Mouse (Mus musculus) limb, embryonic 15.5 days (tissue): Measurements from ENCODE around the gene Gm42715. TPM values are rescaled to one million over a fixed set of nuclear protein-coding genes. Genes with fewer than 3 reads are reported as not detected.
A peak's percentile ranks its signal among the peaks of the same experiment; 100 is the strongest.
"Not testable (repeated sequence)": the region's sequence is repeated elsewhere in the genome, so short reads cannot be mapped to it uniquely, and the experiment has no call there.

Experiments used
- ATAC-seq: fragments of 200-750 bp; cut with Nextera tagmentation; 2 replicates; pipeline ENCODE4 v1.8.0; 2017; ENCODE audit warnings: low read depth, moderate TSS enrichment; ENCODE audit not compliant: insufficient number of reproducible peaks, low FRiP score, low TSS enrichment
- H3K27ac ChIP-seq: fragments of 300-500 bp; sonication (generic); 2 replicates; pipeline ENCODE4 v1.5.1; 2015; ENCODE audit warnings: moderate library complexity, mild to moderate bottlenecking, inconsistent platforms
- H3K27me3 ChIP-seq: fragments of 300-500 bp; sonication (generic); 2 replicates; pipeline ENCODE4 v1.6.1; 2015; ENCODE audit warnings: inconsistent platforms
- H3K36me3 ChIP-seq: fragments of 300-500 bp; sonication (generic); 2 replicates; pipeline ENCODE4 v1.6.1; 2015; ENCODE audit warnings: inconsistent platforms
- H3K4me1 ChIP-seq: fragments of 300-500 bp; sonication (generic); 2 replicates; pipeline ENCODE4 v1.6.1; 2015; ENCODE audit warnings: inconsistent platforms
- H3K4me2 ChIP-seq: fragments of 300-500 bp; sonication (generic); 2 replicates; pipeline ENCODE4 v1.6.1; 2015; ENCODE audit warnings: mild to moderate bottlenecking, inconsistent platforms
- H3K4me3 ChIP-seq: fragments of 300-500 bp; sonication (generic); 2 replicates; pipeline ENCODE4 v1.5.1; 2015; ENCODE audit warnings: mild to moderate bottlenecking, inconsistent platforms
- H3K9ac ChIP-seq: fragments of 300-500 bp; sonication (generic); 2 replicates; pipeline ENCODE4 v1.6.1; 2015; ENCODE audit warnings: inconsistent platforms
- H3K9me3 ChIP-seq: fragments of 300-500 bp; sonication (generic); 2 replicates; pipeline ENCODE4 v1.6.1; 2016; ENCODE audit warnings: inconsistent platforms
- WGBS: fragments of 180-500 bp; shearing (Covaris S2); methylation state at CpG from one replicate; pipeline ENCODE4 v1.1.7; 2015; 5-methylcytosine and 5-hydroxymethylcytosine counted together
- polyA plus RNA-seq: library from polyadenylated mRNA; unstranded; fragments of >200 nt; fragmentation: Nextera tagmentation; extraction: Ambion mirVana; gene quantifications from 2 replicates; pipeline ENCODE4 v1.2.1, GENCODE M21; 2015

Gm42715 gene
- polyA plus RNA-seq, 1 experiment from 2014 or later, result 13.1 TPM

DNA sequence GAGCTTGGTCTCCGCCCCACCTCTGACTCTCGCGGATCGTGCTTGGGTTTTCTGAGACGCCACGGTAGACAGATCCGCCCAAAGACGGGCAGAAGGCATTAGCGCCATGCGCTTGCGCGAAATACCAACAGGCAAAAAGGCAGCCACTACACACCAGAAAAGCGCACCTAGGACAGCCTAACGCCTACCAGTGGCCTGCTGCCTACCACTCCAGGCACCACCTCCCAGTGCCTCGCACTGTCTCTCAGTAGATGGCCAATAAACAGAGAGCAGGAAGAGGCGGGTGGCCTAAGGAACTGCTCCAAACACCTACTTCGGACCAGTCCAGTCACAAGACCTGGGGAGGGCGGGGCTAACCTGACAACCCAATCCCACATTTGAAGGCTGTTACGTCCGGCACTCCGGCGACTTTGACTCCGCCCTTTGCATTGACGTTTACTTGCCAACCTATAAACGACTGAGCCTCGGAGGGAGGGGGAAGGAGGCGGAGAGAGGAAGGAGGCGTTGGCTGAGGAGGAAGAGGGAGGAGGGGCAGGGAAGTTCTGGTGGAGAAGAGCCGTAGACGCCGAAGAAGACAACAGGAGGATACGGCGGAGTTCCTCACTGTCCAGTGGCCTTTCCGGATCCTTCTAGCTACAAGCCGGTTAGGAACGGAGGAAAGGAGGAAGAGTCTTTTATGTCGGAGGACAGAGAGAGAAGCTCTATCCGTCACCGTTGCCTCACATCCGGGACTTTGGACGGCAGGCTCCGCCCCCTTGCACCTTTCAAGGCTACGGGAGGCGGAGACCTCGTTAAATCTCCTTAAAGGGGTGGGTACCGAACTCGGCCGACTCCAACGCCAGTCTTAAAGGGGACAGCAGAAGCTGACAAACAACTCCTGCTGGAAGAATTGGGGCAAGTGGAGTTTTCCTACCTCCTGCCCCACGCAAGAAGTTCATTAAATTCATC, 41.4 kb upstream of the Gm42715 start:
- WGBS, result under 1% methylated on average over 50 of the region's 50 CpGs
- H3K9ac ChIP-seq, result peak overlapping the region; percentile 92
- peak overlapping the region; percentile 99 for H3K4me3 ChIP-seq
- peaks cover 51% of the 10 kb centered on the region for H3K36me3 ChIP-seq
- H3K4me1 ChIP-seq, result peaks cover 27% of the 10 kb centered on the region
- no peaks in the 10 kb centered on the region for H3K27me3 ChIP-seq
- H3K27ac ChIP-seq, result peak overlapping the region; percentile 98
- ATAC-seq, result peak; percentile 93
- H3K4me2 ChIP-seq, result peak overlapping the region; percentile 80
- H3K9me3 ChIP-seq, result no peaks in the 10 kb centered on the region

DNA sequence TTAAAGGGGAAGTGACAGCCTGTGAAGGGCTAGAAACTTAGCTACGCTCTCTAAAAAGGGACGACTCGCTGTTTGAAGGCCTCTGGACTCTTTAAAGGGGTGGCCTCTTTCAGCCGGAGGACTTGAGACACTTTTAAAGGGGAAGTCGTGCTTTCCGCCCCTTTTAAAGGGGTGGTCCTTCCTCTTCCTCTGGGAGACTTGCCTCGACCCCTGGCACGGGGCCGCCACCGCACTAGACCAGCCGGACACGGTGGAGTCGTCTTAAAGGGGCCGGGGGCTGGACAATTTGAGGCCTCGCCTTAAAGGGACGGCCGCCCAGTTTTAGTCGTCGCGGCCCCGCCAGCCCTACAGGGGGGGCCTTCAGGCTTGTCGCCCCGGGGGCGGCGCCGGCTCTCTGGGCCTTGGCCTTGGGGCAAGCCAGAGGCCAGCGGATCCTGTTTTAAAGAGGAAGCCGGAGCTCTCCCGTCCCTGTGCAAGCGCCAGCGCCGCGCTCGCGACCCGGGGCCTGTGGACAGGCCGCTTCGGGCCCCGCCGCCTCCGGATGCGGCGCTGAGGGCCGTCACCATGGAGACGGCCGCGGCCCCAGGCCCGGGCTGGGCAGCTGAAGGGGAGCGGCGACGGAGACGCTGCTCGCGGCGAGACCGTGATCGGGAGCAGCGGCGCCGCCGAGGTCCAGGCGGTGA, 40.6 kb upstream of the Gm42715 start, which contains the start of gene Fbrs:
Gene Fbrs, plus strand, starts transcription at position 565 of the 683 bp plus-strand sequence.
- H3K27ac ChIP-seq, result peak within 1 kb of the TSS; percentile 98
- peak within 1 kb of the TSS; percentile 99 for H3K4me3 ChIP-seq
- peaks cover 51% of the 10 kb centered on the region for H3K36me3 ChIP-seq
- peak; percentile 78 for ATAC-seq
- H3K4me1 ChIP-seq, result peaks cover 24% of the 10 kb centered on the region
- H3K9me3 ChIP-seq, result no peaks in the 10 kb centered on the region
- H3K4me2 ChIP-seq, result peak within 1 kb of the TSS; percentile 80
- 0% methylated on average over 52 of the region's 62 CpGs for WGBS
- H3K9ac ChIP-seq, result peak within 1 kb of the TSS; percentile 92
- no peaks in the 10 kb centered on the region for H3K27me3 ChIP-seq

DNA sequence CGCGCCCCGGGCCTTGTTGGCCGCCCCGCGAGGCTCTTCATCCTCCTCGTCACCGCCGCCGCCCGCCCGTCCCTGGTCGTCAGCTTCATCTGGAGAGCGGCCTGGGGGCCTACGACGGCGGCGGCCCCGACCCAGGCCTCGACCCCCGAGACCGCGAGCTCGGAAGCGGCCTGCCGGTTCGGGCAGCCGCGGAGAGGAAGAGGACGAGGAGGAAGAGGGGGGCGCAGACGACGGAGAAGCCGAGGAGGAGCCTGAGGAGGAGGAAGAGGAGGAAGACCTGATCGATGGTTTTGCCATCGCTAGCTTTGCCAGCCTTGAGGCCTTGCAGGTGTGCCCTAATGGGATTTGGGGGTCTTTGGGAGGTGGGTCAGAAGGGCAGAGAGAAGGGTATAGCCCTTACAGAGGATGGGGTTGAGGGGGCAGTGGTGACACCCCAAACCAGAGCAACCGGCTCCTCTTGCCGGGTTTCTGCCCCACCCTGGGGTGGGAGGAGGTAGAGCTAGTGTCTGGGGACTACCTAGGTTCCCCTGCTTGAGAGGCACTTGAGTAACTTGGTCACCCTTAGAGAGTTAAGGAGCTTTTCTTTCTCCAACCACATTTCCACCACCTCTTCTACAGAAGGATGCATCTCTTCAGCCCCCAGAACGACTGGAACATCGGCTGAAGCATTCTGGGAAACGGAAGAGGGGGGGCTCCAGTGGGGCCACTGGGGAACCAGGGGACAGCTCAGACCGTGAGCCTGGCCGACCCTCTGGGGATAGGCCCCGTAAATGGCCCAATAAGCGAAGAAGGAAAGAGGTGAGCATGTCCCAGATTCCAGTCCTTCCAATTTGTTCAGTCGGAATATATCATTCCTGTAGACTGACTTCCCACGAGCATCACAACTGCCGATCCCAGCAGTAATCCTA, 39.8 kb upstream of the Gm42715 start:
- no peaks in the 10 kb centered on the region for H3K9me3 ChIP-seq
- peak overlapping the region; percentile 99 for H3K4me3 ChIP-seq
- ATAC-seq, result no peak
- 2% methylated on average over 44 of the region's 48 CpGs for WGBS
- H3K36me3 ChIP-seq, result peaks cover 52% of the 10 kb centered on the region
- H3K4me1 ChIP-seq, result peaks cover 24% of the 10 kb centered on the region
- no peaks in the 10 kb centered on the region for H3K27me3 ChIP-seq
- peak overlapping the region; percentile 92 for H3K9ac ChIP-seq
- H3K4me2 ChIP-seq, result peak overlapping the region; percentile 80
- peak overlapping the region; percentile 98 for H3K27ac ChIP-seq

DNA sequence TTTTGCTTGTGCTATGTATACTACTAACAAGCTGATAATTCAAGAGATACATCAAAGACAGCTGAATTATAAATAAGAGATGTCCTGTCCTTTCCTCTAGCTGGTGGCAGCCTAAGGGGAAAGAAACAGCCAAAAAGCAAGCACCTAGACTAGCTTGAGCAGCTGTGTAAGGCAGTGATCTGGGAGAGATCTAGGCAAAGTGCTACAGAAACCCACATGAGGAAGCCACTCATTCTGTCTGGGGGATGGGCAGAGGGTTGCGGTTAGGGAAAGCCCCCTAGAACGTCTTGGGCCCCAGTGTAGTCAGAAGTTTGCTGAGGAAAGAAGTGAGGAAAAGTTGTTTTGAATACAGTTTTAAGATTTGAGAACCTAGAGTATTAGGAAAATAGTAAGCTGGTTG, 39.1 kb upstream of the Gm42715 start:
- Histone ChIP-seq H3K4me3 (peak overlapping the region; percentile 99), H3K27ac (no peak overlapping the region), H3K9ac (0 out of 2 replicates have a peak overlapping the region, but pooled peaks have one; percentile 92), H3K9me3 (no peaks in the 10 kb centered on the region), H3K36me3 (peaks cover 52% of the 10 kb centered on the region), H3K4me1 (peaks cover 24% of the 10 kb centered on the region), H3K27me3 (no peaks in the 10 kb centered on the region), H3K4me2 (peak overlapping the region; percentile 80)
- 60% methylated on average over 2 of the region's 2 CpGs for WGBS
- ATAC-seq, result no peak

DNA sequence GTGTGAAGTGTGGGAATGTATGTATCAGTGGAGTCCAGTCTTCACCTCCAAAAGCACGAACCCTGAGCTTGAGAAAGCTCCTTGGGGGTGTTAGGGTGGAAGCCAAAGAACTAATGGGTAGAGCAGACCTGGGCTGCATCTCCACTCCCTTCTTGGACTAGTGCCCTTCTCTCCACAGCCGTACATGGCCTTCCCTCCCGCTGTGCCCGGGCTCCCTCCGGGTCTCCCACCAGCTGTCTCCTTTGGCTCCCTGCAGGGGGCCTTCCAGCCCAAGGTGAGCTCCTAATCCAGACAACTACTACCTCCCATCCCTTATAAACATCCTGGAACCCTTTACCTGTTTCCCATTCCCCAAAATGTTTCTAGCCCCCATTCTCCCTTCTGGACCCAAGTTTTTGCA, 34.0 kb upstream of the Gm42715 start:
- peaks cover 87% of the 10 kb centered on the region for H3K36me3 ChIP-seq
- H3K4me1 ChIP-seq, result peaks cover 7% of the 10 kb centered on the region
- H3K9me3 ChIP-seq, result no peaks in the 10 kb centered on the region
- ATAC-seq, result no peak
- H3K9ac ChIP-seq, result no peak overlapping the region
- WGBS, result 85% methylated on average over 5 of the region's 5 CpGs
- no peak overlapping the region for H3K4me2 ChIP-seq
- no peak overlapping the region for H3K4me3 ChIP-seq
- H3K27ac ChIP-seq, result no peak overlapping the region
- no peaks in the 10 kb centered on the region for H3K27me3 ChIP-seq

DNA sequence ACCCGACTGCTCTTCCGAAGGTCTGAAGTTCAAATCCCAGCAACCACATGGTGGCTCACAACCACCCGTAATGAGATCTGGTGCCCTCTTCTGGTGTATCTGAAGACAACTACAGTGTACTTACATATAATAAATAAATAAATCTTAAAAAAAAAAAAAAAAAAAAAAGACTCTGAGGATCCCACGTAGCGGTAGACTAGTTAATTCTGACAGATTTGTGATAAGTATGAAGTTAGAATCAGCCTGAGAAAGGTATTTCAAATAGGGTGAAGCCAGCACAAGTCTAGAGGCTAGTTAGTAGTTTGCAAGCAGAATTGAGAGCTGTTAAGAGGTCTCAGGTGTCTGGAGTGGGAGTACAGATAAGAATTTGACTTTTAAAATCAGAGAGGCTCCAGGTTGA, 31.0 kb upstream of the Gm42715 start:
- ATAC-seq, H3K27me3 ChIP-seq, H3K9me3 ChIP-seq, H3K4me2 ChIP-seq, H3K27ac ChIP-seq, H3K9ac ChIP-seq, H3K4me1 ChIP-seq, H3K4me3 ChIP-seq: not testable (repeated sequence)
- 89% methylated on average over 4 of the region's 5 CpGs for WGBS
- H3K36me3 ChIP-seq, result peaks cover 91% of the 10 kb centered on the region

DNA sequence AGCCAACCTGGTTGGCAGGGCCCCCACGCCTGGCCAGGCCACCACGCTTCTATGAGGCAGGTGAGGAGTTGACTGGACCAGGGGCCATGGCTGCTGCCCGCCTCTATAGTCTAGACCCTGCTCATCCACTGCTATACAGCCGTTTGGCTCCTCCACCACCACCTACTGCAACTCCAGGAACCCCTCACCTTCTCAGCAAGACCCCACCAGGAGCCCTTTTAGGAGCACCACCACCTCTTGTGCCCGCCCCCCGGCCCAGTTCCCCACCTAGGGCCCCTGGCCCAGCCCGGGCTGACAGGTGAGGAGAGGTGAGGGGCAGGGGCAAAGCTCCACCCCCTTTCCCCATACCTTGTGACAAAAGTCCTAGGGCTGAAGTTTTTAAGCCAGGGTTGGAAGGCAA, 29.4 kb upstream of the Gm42715 start:
- Histone ChIP-seq H3K36me3 (peaks cover 76% of the 10 kb centered on the region), H3K4me3 (no peak overlapping the region), H3K27ac (no peak overlapping the region), H3K9ac (no peak overlapping the region), H3K4me1 (no peaks in the 10 kb centered on the region), H3K4me2 (no peak overlapping the region), H3K27me3 (no peaks in the 10 kb centered on the region), H3K9me3 (no peaks in the 10 kb centered on the region)
- 89% methylated on average over 7 of the region's 7 CpGs for WGBS
- no peak for ATAC-seq

DNA sequence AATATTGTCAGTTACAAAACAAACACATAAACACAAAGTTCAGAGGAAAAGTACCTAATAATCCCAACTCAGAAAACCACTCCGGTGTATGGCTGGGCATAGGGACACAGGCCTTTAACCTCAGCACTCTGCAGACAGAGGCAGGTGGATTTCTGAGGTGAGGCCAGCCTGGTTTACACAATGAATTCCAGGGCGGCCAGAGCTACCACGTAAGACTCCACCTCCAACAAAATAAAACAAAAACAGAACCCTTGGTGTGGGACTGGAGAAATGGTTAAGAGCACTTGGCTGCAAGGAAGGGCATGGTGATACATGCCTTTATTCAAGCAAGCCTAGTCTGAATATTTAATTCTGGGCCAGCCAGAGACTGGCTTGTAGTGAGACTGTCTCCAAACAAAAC, 27.5 kb upstream of the Gm42715 start:
- H3K9me3 ChIP-seq, result no peaks in the 10 kb centered on the region
- H3K4me1 ChIP-seq, result no peaks in the 10 kb centered on the region
- H3K9ac ChIP-seq, result no peak overlapping the region
- H3K27ac ChIP-seq, result no peak overlapping the region
- H3K36me3 ChIP-seq, result peaks cover 58% of the 10 kb centered on the region
- 91% methylated on average over 3 of the region's 3 CpGs for WGBS
- H3K27me3 ChIP-seq, result no peaks in the 10 kb centered on the region
- H3K4me3 ChIP-seq, result no peak overlapping the region
- no peak overlapping the region for H3K4me2 ChIP-seq
- ATAC-seq, result no peak

DNA sequence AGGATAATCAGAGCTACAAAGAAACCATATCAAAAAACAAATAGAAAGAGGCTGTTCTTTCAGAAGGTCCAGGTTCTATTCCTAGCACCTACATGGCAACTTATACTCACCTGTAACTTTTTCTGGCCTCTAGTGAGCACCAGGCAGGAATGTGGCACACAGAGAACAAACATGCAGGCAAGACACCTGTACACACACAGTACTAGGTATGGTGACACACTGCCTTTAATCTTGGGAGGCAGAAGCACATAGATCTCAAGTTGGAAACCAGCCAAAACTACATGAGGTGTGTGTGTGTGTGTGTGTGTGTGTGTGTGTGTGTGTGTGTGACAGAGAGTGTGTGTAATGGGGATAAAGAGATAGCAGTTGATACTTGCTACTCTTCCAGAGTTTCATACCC, 24.7 kb upstream of the Gm42715 start:
- no peak overlapping the region for H3K4me2 ChIP-seq
- H3K36me3 ChIP-seq, result peaks cover 32% of the 10 kb centered on the region
- no peak overlapping the region for H3K4me3 ChIP-seq
- H3K4me1 ChIP-seq, result no peaks in the 10 kb centered on the region
- ATAC-seq, result no peak
- H3K27me3 ChIP-seq, result no peaks in the 10 kb centered on the region
- H3K27ac ChIP-seq, result no peak overlapping the region
- no peak overlapping the region for H3K9ac ChIP-seq
- no peaks in the 10 kb centered on the region for H3K9me3 ChIP-seq

DNA sequence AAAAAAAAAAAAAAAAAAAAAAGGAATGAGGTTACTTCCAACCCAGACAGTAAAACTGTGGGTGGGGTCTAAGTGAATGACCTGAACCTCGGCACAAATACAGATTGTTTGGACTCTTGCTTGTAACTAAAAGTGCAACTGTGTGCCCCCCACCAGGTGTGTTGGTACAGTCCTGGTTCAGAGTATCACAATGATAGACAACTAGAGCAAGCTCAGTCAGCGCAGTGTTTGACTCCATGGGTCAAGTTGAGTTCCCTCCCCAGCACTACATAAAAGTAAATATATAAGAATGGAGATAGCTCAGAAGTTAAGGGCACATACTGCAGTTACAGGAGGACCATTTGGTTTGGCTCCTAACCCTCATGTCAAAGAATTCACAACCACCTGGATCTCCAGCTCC, 22.0 kb upstream of the Gm42715 start:
- no peaks in the 10 kb centered on the region for H3K9me3 ChIP-seq
- 73% methylated on average over 2 of the region's 2 CpGs for WGBS
- H3K4me2 ChIP-seq, result no peak overlapping the region
- no peaks in the 10 kb centered on the region for H3K4me1 ChIP-seq
- H3K27ac ChIP-seq, result no peak overlapping the region
- peaks cover 5% of the 10 kb centered on the region for H3K36me3 ChIP-seq
- ATAC-seq, result no peak
- H3K9ac ChIP-seq, result no peak overlapping the region
- no peaks in the 10 kb centered on the region for H3K27me3 ChIP-seq
- H3K4me3 ChIP-seq, result no peak overlapping the region

DNA sequence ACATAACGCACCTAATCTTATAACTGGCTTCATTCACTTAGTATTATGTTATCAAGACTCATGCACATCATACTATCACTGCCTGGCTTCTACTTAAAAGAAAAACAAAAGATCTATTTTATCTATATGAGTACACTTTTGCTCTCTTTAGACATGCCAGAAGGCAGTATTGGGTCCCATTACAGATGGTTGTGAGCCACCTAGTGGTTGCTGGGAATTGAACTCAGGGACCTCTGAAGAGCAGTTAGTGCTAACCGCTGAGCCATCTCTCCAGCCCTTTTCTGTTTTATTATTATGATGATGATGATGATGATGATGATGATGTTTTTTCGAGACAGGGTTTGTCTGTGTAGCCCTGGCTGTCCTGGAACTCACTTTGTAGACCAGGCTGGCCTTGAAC, 21.0 kb upstream of the Gm42715 start:
- no peak overlapping the region for H3K27ac ChIP-seq
- H3K4me2 ChIP-seq, result no peak overlapping the region
- ATAC-seq, result no peak
- no peaks in the 10 kb centered on the region for H3K4me1 ChIP-seq
- no peak overlapping the region for H3K4me3 ChIP-seq
- no peaks in the 10 kb centered on the region for H3K9me3 ChIP-seq
- no peaks in the 10 kb centered on the region for H3K27me3 ChIP-seq
- no peaks in the 10 kb centered on the region for H3K36me3 ChIP-seq
- H3K9ac ChIP-seq, result no peak overlapping the region
- 46% methylated on average over 3 of the region's 3 CpGs for WGBS
